Mouse (Mus musculus) G1E (cell line): Measurements from ENCODE around the gene Fam19a2.

Experiments used
- CTCF ChIP-seq: IDR thresholded peaks from 2 replicates; pipeline ENCODE4 v1.5.1; 2012; ENCODE audit warnings: low read depth, low read length, inconsistent platforms, mixed read lengths
- POLR2AphosphoS5 ChIP-seq: IDR thresholded peaks from 2 replicates; pipeline ENCODE4 v1.6.1; 2012; ENCODE audit warnings: low read depth, low read length, inconsistent platforms; ENCODE audit not compliant: insufficient replicate concordance

DNA sequence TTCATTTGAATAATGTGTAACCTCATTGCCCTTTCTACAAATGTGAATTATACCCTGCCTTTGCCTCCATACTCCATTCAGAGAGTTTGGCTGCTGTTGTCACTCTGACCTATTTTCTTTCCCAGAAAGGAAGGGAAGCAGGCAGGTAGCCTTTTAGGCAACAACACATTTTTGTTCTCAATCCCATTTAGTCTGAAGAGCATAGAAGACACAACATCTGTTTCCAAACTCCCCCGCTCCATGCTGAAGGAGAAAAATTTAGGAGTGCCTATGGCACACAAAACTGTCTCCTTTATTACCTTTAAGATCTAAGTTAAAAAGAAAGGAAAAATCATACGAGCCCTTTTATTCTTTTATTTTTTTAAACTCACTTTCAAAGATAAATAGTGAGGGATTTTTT lies 446.9 kb downstream of the Fam19a2 start:
- TF ChIP-seq CTCF (no peak), POLR2AphosphoS5 (no peak)
